Mouse (Mus musculus) frontal cortex, postnatal 14 days (tissue): ENCODE measurements around the gene Acot9.

Experiments used
- DNase-seq, 2 experiments: peaks; one replicate each; pipeline ENCODE4 v3.0.0; 2022; ENCODE audit warnings: low spot score in 2 of 2

Gene Acot9

GRCm38 (mm10) chrX:155262235-155262914 is at the start of gene Acot9:
Acot9 (plus strand) TSS chrX:155262443.
- peak; percentile 76 to 79 for DNase-seq

GRCm38 (mm10) chrX:155214291-155215136 is 47.7 kb upstream of the Acot9 start:
- no peak for DNase-seq

GRCm38 (mm10) chrX:155215501-155216248 is 46.6 kb upstream of the Acot9 start:
- peak; percentile 3 to 9 for DNase-seq

GRCm38 (mm10) chrX:155216271-155216670 is 46.0 kb upstream of the Acot9 start, which contains the start of gene Sat1:
Sat1 (minus strand) TSS chrX:155216449.
- peak; percentile 76 to 88 for DNase-seq

- no peak for DNase-seq
Measured at GRCm38 (mm10) chrX:155218277-155218676, 44.0 kb upstream of the Acot9 start.

GRCm38 (mm10) chrX:155256856-155257255 is 5.4 kb upstream of the Acot9 start:
- no peak for DNase-seq

GRCm38 (mm10) chrX:155262915-155263252 is 641 bp downstream of the Acot9 start:
- DNase-seq, result no peak

GRCm38 (mm10) chrX:155278483-155278882 is 16.2 kb downstream of the Acot9 start:
- no peak for DNase-seq

- no peak for DNase-seq
Measured at GRCm38 (mm10) chrX:155280427-155281044, 18.3 kb downstream of the Acot9 start.

- no peak for DNase-seq
Measured at GRCm38 (mm10) chrX:155306390-155306789, 44.1 kb downstream of the Acot9 start.

GRCm38 (mm10) chrX:155318005-155318404 is 55.8 kb downstream of the Acot9 start:
- DNase-seq, result no peak

- DNase-seq, result no peak
Measured at GRCm38 (mm10) chrX:155337567-155337904, 75.3 kb downstream of the Acot9 start.

- peak; percentile 56 to 64 for DNase-seq
Measured at GRCm38 (mm10) chrX:155337905-155338721, 75.9 kb downstream of the Acot9 start.

GRCm38 (mm10) chrX:155340654-155341053 is 78.4 kb downstream of the Acot9 start, which contains the start of gene Prdx4:
Prdx4 (minus strand) TSS chrX:155340754.
- DNase-seq, result no peak

- no peak for DNase-seq
Measured at GRCm38 (mm10) chrX:155346249-155346648, 84.0 kb downstream of the Acot9 start.
